Mouse (Mus musculus) megakaryocyte, adult 5-6 weeks (primary cell): Measurements from ENCODE around the gene Mta3. TPM values are rescaled to one million over a fixed set of nuclear protein-coding genes. Genes with fewer than 3 reads are reported as not detected.

Experiments
- ATAC-seq: 2 replicates; pipeline ENCODE4 v1.8.0; 2016; ENCODE audit warnings: mild to moderate bottlenecking, inconsistent platforms; ENCODE audit not compliant: poor library complexity, severe bottlenecking
- total RNA-seq, 2 experiments: library from RNA; stranded (forward) in 1 of 2; stranded (reverse) in 1 of 2; fragments of 153-499, 151-499 nt in 1 of 2; fragments of 221-1000, 200-1000 nt in 1 of 2; gene quantifications; 2 replicates each; pipeline versions ENCODE4 v1.2.3 to v1.2.4; 2015 to 2017

Mta3 gene
- total RNA-seq, 2 experiments from 2014 or later, result 65.7 to 79.2 TPM

DNA sequence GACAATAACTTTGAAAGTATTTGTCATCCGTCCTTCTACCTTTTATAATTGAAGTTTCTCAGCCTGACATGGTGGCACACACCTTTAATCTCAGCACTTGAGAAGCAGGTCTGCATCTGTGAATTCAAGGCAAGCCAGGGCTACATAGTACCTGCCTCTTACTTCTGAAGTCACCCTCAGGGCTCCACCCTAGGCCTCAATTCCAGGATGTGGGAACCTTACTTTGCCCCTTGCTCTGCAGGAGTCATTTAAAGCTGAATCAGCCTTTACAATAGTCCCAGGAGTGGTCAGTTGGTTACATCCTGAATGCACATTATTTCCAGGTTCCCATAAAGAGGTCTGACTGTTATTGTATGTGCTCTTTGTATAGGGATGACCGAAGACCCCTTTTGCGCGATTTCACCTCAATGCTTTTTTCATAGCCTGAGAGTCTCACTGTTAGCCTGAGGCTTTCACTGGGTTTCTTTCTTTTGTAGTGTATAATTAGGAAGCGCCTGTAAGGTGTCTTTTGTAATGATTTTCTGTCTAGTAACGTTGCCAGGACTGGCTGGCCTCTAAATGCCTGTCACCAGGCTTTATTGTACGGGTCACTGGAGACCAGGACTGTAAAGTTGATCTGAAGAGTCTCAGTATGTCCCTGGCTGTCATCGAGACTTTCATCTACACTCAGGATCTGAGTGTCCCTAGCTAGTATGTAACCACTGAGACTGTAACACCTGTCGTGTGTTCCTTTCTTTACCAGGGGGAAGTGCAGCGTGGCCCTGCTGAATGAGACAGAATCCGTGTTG lies 47.3 kb downstream of the Mta3 start:
- ATAC-seq, result no peak

DNA sequence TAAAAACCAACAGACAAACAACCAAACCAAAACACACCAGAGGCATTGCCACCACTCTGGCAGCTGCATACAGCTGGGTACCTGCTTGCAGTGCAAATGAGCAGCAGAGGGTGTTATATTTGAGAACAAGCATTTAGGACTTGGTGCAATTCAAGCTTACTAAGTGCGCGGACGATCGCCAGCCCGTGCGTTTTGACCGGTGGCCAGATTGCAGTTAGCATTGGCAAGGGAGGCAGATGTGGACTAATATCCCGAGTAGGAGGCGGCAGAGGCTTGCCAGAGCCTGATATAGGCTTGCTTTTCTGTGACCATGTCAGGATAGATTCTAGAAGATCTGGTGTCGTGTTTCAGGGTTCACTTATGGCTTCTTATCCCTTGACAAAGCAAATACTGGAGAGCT lies 52.1 kb downstream of the Mta3 start:
- ATAC-seq, result no peak

GRCm38 (mm10) chr17:83759547-83759946 lies 53.6 kb downstream of the Mta3 start:
- ATAC-seq, result no peak

DNA sequence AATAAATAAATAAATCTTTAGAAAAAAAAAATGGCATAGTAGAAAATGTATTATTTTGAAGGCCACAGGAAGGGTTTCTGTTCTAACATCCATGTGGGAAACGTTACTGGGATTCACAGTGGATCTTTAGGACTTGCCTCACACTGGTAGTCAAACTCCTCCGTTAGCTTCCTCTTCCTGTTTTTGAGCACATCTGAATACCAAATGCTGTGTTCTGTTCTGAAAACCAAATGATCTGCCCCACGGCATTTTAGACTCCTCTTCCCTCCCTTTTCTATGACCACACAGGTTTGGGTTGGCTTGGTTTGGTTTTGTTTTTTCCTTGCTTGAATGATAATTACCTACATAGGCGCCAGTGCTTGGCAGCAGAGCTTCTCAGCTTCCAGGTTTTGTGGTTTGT lies 58.6 kb downstream of the Mta3 start:
- peak; percentile 69 for ATAC-seq

- no peak for ATAC-seq
Measured at GRCm38 (mm10) chr17:83767064-83767463, 61.1 kb downstream of the Mta3 start.

- no peak for ATAC-seq
Measured at GRCm38 (mm10) chr17:83768309-83768708, 62.3 kb downstream of the Mta3 start.

- 0 out of 2 replicates have a peak, but pooled peaks have one; percentile 25 for ATAC-seq
Measured at GRCm38 (mm10) chr17:83770371-83770770, 64.4 kb downstream of the Mta3 start.

GRCm38 (mm10) chr17:83770931-83771330 lies 65.0 kb downstream of the Mta3 start:
- ATAC-seq, result 0 out of 2 replicates have a peak, but pooled peaks have one; percentile 3

- ATAC-seq, result no peak
Measured at GRCm38 (mm10) chr17:83772110-83772509, 66.1 kb downstream of the Mta3 start.

GRCm38 (mm10) chr17:83772711-83773110 lies 66.7 kb downstream of the Mta3 start:
- ATAC-seq, result peak; percentile 80

DNA sequence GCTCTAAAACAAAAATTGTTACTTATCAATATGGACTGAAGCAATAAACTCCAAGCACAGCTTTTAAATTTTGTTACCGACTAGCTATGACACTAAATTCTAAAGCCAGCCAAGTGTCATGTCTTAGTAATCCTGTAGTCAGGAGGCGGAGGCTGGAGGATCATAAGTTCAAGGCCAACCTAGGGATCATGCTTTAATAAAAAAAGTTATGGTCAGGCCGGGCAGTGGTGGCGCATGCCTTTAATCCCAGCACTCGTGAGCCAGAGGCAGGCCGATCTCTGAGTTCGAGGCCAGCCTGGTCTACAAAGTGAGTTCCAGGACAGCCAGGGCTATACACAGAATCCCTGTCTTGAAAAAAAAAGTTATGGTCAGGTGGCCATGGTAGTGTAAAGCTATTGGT lies 71.0 kb downstream of the Mta3 start:
- no peak for ATAC-seq

- ATAC-seq, result no peak
Measured at GRCm38 (mm10) chr17:83777462-83778051, 71.6 kb downstream of the Mta3 start.

DNA sequence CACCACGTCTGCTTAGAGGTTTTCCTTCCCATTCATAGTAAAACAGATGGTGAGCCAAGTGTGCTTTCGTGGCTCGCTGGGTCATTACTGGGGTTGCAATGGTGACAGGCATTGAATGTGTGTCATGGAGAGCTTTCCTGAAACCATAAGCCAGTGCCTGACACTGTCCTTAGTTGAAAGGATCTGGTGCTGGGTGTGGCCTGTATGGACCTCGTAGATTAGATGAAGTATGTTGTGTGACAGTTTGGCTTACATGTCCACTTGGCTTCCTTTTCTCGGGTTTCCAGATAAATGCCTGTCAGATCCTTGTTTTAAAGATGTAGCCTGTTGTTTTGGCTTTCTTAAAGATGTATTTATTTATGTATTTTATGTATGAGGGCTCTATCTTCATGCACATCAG lies 74.3 kb downstream of the Mta3 start:
- ATAC-seq, result no peak

DNA sequence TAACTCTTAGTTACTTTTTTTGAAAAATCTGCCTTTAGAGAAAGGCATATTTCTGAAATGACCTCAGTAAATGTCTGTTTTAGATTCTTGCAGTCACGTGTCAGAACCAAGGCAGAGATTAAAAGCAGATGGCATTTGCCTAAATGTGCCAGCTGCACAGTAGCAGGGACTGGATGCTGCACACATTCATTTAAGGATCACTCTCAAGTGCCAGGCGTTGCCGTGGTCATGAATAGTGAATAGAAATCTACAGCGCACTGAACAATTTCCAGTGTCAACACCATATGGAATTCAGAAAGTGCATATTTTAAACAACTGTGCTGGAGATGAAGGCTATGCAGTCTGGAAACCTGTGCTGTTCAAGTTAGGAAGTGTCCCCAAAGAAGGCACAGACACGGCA lies 76.8 kb downstream of the Mta3 start:
- no peak for ATAC-seq

DNA sequence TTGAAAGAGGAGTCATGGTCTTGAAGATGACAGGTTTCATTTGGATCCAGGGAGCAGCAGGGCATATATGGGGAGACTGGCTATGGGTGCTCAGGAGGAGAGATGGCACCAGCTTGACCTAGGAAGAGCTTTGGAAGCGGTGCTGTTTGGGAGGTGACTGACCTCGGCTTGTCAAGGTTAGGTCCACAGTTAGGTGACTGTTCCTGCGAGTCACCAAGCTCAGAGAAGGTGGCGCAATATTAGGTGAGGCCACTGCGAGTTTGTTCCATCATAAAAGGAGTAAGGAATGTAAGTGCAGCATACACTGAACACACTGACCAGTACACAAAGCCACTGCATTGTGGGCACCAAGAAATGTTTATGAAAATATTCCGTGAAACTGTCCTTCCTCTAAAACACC lies 80.5 kb downstream of the Mta3 start:
- ATAC-seq, result no peak

- ATAC-seq, result peak; percentile 87
Measured at GRCm38 (mm10) chr17:83790158-83790557, 84.2 kb downstream of the Mta3 start.

GRCm38 (mm10) chr17:83792388-83792787 lies 86.4 kb downstream of the Mta3 start:
- ATAC-seq, result no peak

- ATAC-seq, result no peak
Measured at GRCm38 (mm10) chr17:83795121-83795520, 89.2 kb downstream of the Mta3 start.

DNA sequence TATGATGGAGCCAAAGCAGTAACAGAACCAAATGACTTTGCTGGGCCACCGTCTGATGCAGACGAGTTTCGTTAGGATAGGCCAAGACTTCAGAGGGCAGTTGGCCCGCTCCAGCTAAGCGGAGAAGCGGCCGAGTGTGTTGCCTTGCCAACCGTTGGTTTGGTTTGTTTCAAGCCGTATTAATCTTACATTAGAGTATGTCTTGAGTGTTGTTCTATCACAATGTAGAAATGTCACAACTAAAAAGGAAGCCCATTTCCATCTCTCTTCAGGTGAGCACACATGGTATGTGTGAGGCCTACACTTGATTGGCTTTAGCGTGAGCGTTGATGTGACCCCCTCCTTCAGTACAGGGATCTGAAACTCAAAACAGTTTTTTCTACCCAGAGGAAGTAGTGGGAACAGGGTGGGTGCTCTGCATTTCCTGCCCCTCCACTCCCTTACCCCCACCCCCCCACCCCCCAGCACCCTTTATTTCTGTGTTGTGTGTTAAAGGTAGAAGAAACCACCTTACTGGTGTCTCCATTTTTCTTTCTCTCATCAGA lies 93.6 kb downstream of the Mta3 start:
- peak; percentile 51; the same call in 1 of the 2 replicates for ATAC-seq

GRCm38 (mm10) chr17:83803987-83804386 lies 98.0 kb downstream of the Mta3 start:
- no peak for ATAC-seq

DNA sequence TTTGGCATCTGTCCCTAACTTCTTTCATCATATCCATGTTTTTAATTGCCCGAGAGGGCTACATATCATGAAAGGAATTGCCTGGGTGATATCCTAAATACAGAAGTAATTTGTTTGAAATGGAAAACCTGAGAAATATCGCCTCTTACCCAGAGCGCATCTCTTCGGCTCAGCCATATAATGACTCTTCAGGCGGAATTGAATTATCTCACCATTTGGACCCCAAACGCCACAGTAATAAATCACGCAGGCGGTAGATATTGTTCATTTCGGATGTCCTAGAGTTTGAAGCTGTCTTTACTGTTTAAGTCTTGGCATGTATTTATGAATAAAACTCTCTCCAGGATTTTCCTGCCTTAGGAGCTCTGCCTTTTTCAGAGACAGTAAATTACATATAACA lies 99.1 kb downstream of the Mta3 start:
- ATAC-seq, result no peak

DNA sequence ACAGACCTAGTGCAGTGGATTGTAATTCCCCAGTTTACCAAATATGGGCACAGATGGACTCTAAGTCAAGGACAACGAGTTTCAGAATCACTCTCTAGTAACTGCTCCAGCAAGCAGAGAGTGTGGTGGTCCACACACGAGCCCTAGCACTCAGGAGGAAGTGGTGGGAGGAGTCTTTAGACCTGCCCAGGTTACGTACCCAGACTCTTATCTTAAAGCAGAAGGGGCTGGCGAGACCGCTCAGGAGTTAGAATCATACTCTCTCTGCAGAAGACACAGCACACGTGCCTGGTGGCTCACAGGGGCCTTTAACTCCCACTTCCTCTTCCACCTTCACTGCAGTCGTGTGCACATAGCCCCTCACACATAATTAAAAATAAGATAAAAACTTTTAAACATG lies 101.4 kb downstream of the Mta3 start:
- peak; percentile 34 for ATAC-seq
